Mouse (Mus musculus) cerebellum, adult 11 months (tissue): Measurements from ENCODE around the gene Olfr159.
"Not testable (repeated sequence)": the region's sequence is repeated elsewhere in the genome, so short reads cannot be mapped to it uniquely, and the experiment has no call there.

Experiments
- DNase-seq: peaks from one replicate; pipeline ENCODE4 v3.0.0; 2022

The Olfr159 gene

GRCm38 (mm10) chr4:43770909-43771308 is at the start of gene Olfr159:
Gene Olfr159, minus strand, starts transcription at chr4:43771009.
- DNase-seq, result no peak

DNA sequence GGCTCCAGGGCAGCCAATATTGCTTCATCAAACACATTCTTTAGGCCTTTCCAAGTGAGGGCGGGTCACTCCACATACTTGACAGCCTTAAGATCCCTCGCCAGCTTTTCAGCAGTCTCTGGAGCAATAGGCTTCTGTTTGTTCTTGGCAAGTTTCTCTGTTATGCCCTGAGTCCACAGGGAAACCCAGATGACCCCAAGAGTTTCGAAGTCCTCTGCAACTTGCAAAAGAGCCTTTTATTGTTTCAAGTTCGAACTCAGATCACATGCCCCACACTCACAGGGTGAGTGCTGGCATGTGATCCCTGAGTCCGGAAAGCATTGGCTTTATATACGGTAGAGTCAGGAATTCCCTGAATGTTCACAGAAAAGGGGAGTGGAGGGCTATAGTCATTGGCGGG is 28.1 kb upstream of the Olfr159 start:
- DNase-seq, result no peak

GRCm38 (mm10) chr4:43795844-43796243 is 25.0 kb upstream of the Olfr159 start:
- DNase-seq, result not testable (repeated sequence)

GRCm38 (mm10) chr4:43795296-43795695 is 24.5 kb upstream of the Olfr159 start:
- DNase-seq, result no peak

- no peak for DNase-seq
These were observed 1.5 kb upstream of the Olfr159 start for GRCm38 (mm10) chr4:43772304-43772703.

GRCm38 (mm10) chr4:43771626-43772025 is 817 bp upstream of the Olfr159 start:
- no peak for DNase-seq

DNA sequence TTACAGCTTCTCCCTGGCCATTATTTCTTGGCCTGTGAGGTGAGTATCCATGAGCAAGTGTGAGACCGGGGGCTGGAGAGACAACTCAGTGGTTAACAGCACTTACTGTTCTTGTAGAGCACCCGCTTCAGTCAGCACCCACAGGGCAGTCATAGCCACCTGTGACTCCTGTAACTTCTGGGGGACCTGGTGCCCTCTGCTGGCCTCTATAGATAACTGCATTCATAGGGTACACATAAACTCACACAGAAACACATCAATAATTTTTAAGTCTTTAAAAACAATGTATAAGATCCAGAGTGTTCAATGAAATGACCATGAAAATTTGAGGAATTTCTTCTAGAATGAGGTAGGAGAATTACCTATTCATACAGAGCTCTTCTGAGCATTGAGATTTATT is 1.4 kb downstream of the Olfr159 start:
- no peak for DNase-seq

GRCm38 (mm10) chr4:43768341-43768740 is 2.5 kb downstream of the Olfr159 start:
- no peak for DNase-seq

DNA sequence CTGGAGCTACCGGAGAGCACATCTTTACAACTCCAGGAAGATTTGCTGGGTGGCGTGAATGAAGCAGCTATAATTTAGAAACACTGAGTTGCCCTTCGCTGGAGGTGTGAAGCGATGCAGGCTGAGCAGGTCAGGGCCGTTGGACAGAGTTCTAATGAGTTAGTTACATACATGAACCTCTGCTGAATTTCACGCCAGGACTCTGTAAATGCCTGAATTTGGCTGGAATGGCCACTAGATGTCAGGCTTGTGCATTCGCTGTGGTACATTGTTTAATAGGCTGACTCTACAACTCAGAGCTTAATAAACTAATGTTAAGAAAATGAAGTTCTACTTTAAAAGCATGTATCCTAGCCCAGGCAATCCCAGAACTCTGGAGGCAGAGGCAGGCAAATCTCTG is 7.4 kb downstream of the Olfr159 start:
- peak; percentile 8 for DNase-seq

DNA sequence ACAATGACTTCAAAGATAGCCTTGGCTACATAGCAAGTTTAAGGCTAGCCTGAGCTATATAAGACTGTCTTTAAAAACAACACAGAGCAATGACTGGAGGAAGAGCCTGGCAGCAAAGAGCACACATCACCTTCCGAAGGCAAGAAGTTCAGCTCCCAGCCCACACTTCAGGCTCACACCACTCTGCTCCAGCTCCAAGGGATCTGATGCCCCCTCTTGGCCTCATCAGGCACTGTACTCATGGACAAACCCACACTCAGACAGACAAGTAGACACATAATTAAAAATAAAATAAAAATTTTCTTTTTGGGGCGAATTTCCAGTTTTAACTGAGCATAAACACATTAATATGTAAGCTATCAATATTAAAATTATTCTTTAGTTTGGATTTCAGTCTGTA is 9.5 kb downstream of the Olfr159 start:
- no peak for DNase-seq

- no peak for DNase-seq
These were observed 10.3 kb downstream of the Olfr159 start for GRCm38 (mm10) chr4:43760460-43760859.

DNA sequence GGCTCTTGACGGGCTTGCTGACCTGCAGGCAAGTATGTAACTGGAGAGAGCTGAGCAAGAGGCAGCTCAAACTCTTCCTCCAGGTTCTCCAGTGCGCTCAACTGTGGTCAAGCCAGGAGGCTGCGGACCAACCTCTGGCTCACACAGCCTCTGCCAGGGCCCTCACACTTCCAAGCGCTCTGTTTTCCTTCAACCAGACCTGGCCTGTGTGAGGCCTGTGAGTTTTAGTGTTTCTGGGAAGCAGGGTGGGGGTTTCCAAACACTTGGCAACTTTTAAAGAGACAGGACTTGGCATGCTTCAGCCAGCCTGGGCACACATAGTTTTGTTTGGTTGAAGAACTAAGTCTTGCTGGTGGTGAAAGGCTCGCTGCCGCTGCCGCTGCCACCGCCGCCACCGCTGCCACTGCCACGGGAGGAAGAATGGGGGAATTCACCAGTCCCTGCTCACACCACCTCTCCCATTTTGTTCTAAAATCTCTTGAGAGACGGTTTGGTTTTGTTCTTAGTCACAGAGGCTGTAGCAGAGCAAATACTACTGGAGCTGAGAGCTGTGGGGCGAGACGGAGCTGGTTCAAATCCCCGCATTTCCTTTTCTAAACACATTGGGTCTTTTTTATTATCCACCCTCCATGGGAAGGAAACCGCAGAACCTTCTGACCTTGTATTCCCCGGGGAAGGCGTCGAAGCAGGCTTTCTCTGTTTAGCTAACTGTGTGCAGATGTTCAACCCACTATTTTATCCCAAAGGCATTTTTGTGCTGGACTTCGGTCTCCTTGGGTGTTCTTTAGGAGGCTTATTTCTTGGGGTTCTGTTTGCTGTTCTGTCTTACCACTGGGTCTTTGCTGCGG is 11.0 kb downstream of the Olfr159 start:
- DNase-seq, result no peak

DNA sequence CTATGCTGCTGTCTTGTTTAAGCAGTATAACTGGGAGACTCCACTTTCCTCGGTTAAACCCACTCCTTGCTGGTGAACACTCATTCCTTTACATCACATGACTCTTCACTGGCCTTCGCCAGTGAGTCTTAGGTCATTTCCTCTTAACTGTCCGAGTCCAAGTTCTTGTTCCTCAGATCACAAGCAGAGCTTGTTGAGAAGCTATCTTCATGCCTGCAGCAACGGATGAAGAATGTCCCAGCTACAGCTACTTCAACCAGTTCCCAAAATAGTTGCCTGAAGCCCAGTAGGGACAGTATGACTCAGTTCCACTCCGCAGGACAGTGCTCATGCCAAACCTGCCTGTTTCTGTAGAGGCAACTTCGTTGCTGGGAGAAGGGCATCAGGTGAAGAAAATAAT is 13.6 kb downstream of the Olfr159 start:
- DNase-seq, result no peak

GRCm38 (mm10) chr4:43745187-43745586 is 25.6 kb downstream of the Olfr159 start:
- DNase-seq, result no peak

DNA sequence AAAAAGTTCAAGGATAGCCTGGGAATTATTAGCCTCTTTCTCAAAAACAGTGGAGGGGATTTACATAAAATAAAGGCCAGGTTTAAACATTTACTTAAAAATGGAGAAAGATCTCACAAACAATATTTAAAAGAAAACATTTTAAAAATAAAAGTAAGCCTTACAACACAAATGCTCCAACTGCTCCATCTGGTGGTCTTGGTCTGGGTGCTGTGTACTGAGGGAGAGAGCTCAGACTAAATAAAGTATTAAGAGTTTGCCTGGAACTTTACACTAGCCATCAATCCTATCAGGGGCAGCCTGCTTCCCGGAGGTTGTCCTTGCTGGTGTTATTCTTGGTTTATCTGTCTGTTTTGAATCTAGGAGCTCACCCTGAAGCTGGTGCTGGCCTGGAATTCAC is 27.7 kb downstream of the Olfr159 start:
- DNase-seq, result no peak

DNA sequence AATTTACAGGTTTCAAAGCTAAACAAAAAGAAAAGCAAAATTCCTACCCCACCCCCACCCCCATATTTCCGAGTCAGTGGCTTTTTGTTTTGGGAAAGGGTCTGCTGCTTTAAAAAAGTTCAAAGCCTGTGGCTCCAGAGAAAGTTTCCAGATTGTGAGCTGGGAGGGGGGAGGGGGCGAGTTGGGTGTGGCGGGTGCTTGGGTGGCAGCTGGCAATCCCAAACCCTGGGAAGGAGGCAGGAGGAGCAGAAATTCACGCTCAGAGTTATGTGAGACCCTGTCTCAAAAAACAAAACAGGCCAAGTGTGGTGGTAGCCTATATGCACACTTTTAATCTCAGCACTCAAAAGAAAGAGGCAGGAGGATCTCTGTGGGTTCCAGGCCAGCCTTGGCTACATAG is 28.2 kb downstream of the Olfr159 start:
- DNase-seq, result no peak

- no peak for DNase-seq
These were observed 29.3 kb downstream of the Olfr159 start for GRCm38 (mm10) chr4:43741526-43741925.

DNA sequence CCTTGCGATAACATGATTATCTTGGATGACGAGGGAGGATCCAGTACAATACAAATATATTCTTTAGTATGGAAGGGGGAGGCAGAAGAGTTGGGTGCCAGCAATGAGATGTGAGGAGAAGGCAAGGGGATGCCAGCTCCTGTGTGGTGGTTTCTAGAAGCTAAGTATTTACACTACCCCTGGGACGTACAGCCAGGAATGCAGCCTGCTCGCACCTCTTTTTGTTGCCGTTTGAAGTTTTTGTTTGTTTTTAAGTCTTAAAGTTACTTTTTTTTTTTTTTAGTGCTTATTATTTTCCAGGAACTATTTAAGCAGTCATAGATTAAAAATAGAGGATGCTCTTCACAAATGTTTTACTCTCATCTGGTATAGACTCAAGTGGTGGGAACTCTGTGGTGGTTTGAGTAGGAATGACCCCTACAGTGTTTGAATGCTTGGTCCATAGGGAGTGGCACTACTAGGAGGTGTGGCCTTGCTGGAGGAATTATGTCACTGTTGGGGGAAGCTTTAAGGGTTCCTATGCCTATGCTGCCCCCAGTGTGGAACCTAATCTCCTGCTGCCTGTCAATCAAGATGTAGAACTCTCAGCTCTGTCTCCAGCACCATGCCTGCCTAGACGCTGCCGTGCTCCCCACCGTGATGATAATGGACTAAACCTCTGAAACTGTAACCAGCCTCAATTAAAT is 31.7 kb downstream of the Olfr159 start:
- DNase-seq, result no peak

- no peak for DNase-seq
These were observed 33.7 kb downstream of the Olfr159 start for GRCm38 (mm10) chr4:43737144-43737543.

- no peak for DNase-seq
These were observed 37.6 kb downstream of the Olfr159 start for GRCm38 (mm10) chr4:43733186-43733585.

GRCm38 (mm10) chr4:43732171-43732570 is 38.6 kb downstream of the Olfr159 start:
- DNase-seq, result no peak

DNA sequence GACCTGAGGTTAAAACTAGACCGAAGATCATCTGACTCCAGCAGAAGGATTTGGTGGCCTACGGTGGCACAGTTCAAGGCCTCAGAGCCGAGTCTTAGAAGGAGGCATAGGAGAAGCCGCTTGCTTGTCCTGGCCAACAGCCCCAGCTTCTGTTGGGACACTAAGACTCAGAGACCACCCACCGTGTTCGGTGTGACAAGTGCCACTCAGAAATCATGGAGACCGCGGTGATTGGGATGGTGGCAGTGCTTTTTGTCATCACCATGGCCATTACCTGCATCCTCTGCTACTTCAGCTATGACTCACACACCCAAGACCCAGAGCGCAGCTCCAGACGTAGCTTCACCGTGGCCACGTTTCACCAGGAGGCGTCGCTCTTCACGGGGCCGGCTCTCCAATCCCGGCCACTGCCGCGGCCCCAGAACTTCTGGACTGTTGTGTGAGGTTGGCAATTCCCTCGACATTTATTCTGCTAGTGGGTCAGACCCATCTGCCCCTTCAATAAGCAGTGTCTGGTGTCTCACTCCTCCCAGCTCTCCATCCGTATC is 40.0 kb downstream of the Olfr159 start:
- DNase-seq, result no peak

DNA sequence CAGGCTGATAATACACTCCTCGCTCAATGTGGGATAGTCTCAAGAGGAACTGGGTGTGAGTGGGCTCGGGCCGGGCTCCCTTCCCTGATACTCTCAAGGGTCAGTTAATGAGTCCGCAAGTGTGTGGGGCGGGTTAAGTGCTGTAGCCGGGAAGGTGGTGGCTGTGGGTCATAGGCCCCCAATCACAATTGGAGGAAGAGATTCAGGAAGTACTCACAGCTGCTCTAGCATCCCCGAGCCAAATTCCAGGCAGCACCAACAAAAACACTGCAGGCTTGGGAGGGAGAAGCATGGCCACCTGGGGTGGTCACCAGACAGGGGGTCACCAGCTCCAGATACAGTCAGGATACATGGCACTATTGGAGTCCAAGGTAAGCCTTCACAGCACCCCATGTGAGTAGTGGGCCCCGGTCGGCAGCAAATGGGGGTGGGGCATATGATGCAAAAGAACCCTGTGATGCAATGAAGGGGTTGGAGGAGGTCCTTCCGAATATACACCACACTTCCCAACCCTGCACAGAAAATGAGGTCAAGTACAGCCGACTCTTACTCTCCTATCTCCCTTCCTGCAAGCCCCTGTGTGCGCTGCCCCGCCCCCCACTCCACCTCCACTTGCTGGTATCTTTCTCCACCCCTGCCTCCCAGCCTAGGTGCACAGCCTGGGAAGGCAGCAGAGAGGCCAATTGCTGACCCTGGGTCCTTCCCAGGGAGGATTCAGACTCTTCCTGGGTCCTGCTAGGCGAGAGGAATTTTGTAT is 40.8 kb downstream of the Olfr159 start, which contains the start of gene Spaar:
TSS of gene Spaar (plus strand) at position 241 of the 757 bp plus-strand sequence.
- DNase-seq, result no peak
